Mouse (Mus musculus): ENCODE results near the gene H2-M5. TPM values are rescaled to one million over a fixed set of nuclear protein-coding genes. Genes with fewer than 3 reads are reported as not detected.

Gene H2-M5
- polyA plus RNA-seq, 1 experiment: not detected

- H3K9me3 ChIP-seq (ENCODE audit: control insufficient read depth, low read length): no peaks in the 10 kb centered on the region
- H3K27me3 ChIP-seq (ENCODE audit: control insufficient read depth): peaks cover 27% of the 10 kb centered on the region
- TF ChIP-seq GATA1 (IDR thresholded peaks at IDR 0.05; ENCODE audit: low read length): no peak
- TF ChIP-seq TAL1 (IDR thresholded peaks at IDR 0.05; ENCODE audit: low read length): no peak
- H3K36me3 ChIP-seq (ENCODE audit: control insufficient read depth): no peaks in the 10 kb centered on the region
- no peaks in the 10 kb centered on the region for H3K4me1 ChIP-seq (ENCODE audit: control insufficient read depth)
- H3K4me3 ChIP-seq (replicated peaks): no peak overlapping the region
These were observed 7.5 kb downstream of the H2-M5 start for GRCm38 (mm10) chr17:36981845-36982244.

- H3K9me3 ChIP-seq (ENCODE audit: control insufficient read depth, low read length): no peaks in the 10 kb centered on the region
- H3K36me3 ChIP-seq (ENCODE audit: control insufficient read depth): no peaks in the 10 kb centered on the region
- peaks cover 24% of the 10 kb centered on the region for H3K27me3 ChIP-seq (ENCODE audit: control insufficient read depth)
- no peaks in the 10 kb centered on the region for H3K4me1 ChIP-seq (ENCODE audit: control insufficient read depth)
- no peak within 1 kb of the TSS for H3K4me3 ChIP-seq (replicated peaks)
- TF ChIP-seq TAL1 (IDR thresholded peaks at IDR 0.05; ENCODE audit: low read length) (no peak), GATA1 (IDR thresholded peaks at IDR 0.05; ENCODE audit: low read length) (no peak)
These were observed 8.0 kb downstream of the H2-M5 start, which contains the start of gene 2410137M14Rik for GRCm38 (mm10) chr17:36981221-36981813. 2410137M14Rik (minus strand) TSS chr17:36981237.

GRCm38 (mm10) chr17:36973271-36973787, 16.0 kb downstream of the H2-M5 start:
- H3K4me1 ChIP-seq (ENCODE audit: control insufficient read depth): no peaks in the 10 kb centered on the region

GRCm38 (mm10) chr17:36972791-36973190, 16.5 kb downstream of the H2-M5 start:
- H3K36me3 ChIP-seq (ENCODE audit: control insufficient read depth): no peaks in the 10 kb centered on the region
- no peak overlapping the region for H3K4me3 ChIP-seq (replicated peaks)
- H3K27me3 ChIP-seq (ENCODE audit: control insufficient read depth): no peaks in the 10 kb centered on the region
- H3K9me3 ChIP-seq (ENCODE audit: control insufficient read depth, low read length): no peaks in the 10 kb centered on the region
- no peaks in the 10 kb centered on the region for H3K4me1 ChIP-seq (ENCODE audit: control insufficient read depth)
- TF ChIP-seq TAL1 (IDR thresholded peaks at IDR 0.05; ENCODE audit: low read length) (no peak), GATA1 (IDR thresholded peaks at IDR 0.05; ENCODE audit: low read length) (no peak)

More at GRCm38 (mm10) chr17:36973271-36973787, 16.0 kb downstream of the H2-M5 start:
- H3K36me3 ChIP-seq (ENCODE audit: control insufficient read depth): no peaks in the 10 kb centered on the region
- H3K4me3 ChIP-seq (replicated peaks): no peak overlapping the region
- no peaks in the 10 kb centered on the region for H3K27me3 ChIP-seq (ENCODE audit: control insufficient read depth)
- TF ChIP-seq TAL1 (IDR thresholded peaks at IDR 0.05; ENCODE audit: low read length) (no peak), GATA1 (IDR thresholded peaks at IDR 0.05; ENCODE audit: low read length) (no peak)
- no peaks in the 10 kb centered on the region for H3K9me3 ChIP-seq (ENCODE audit: control insufficient read depth, low read length)

GRCm38 (mm10) chr17:36971172-36971850, 18.0 kb downstream of the H2-M5 start:
- H3K27me3 ChIP-seq (ENCODE audit: control insufficient read depth): no peaks in the 10 kb centered on the region
- no peak overlapping the region for H3K4me3 ChIP-seq (replicated peaks)
- no peaks in the 10 kb centered on the region for H3K4me1 ChIP-seq (ENCODE audit: control insufficient read depth)
- H3K36me3 ChIP-seq (ENCODE audit: control insufficient read depth): no peaks in the 10 kb centered on the region
- no peaks in the 10 kb centered on the region for H3K9me3 ChIP-seq (ENCODE audit: control insufficient read depth, low read length)
- TF ChIP-seq GATA1 (IDR thresholded peaks at IDR 0.05; ENCODE audit: low read length) (no peak), TAL1 (IDR thresholded peaks at IDR 0.05; ENCODE audit: low read length) (no peak)

- H3K4me3 ChIP-seq (replicated peaks): no peak overlapping the region
- no peak for TF ChIP-seq GATA1 (IDR thresholded peaks at IDR 0.05; ENCODE audit: low read length)
- TF ChIP-seq TAL1 (IDR thresholded peaks at IDR 0.05; ENCODE audit: low read length): no peak
- H3K27me3 ChIP-seq (ENCODE audit: control insufficient read depth): no peaks in the 10 kb centered on the region
- H3K36me3 ChIP-seq (ENCODE audit: control insufficient read depth): no peaks in the 10 kb centered on the region
- H3K4me1 ChIP-seq (ENCODE audit: control insufficient read depth): no peaks in the 10 kb centered on the region
- H3K9me3 ChIP-seq (ENCODE audit: control insufficient read depth, low read length): no peaks in the 10 kb centered on the region
These were observed 18.9 kb downstream of the H2-M5 start for GRCm38 (mm10) chr17:36970316-36970890.

GRCm38 (mm10) chr17:36966875-36967274, 22.5 kb downstream of the H2-M5 start:
- H3K9me3 ChIP-seq (ENCODE audit: control insufficient read depth, low read length): no peaks in the 10 kb centered on the region
- H3K27me3 ChIP-seq (ENCODE audit: control insufficient read depth): no peaks in the 10 kb centered on the region
- no peaks in the 10 kb centered on the region for H3K36me3 ChIP-seq (ENCODE audit: control insufficient read depth)
- no peak for TF ChIP-seq TAL1 (IDR thresholded peaks at IDR 0.05; ENCODE audit: low read length)
- TF ChIP-seq GATA1 (IDR thresholded peaks at IDR 0.05; ENCODE audit: low read length): no peak
- H3K4me1 ChIP-seq (ENCODE audit: control insufficient read depth): no peaks in the 10 kb centered on the region
- H3K4me3 ChIP-seq (replicated peaks): no peak overlapping the region

GRCm38 (mm10) chr17:36961125-36961524, 28.2 kb downstream of the H2-M5 start:
- no peak overlapping the region for H3K4me3 ChIP-seq (replicated peaks)
- H3K4me1 ChIP-seq (ENCODE audit: control insufficient read depth): peaks cover 24% of the 10 kb centered on the region
- TF ChIP-seq GATA1 (IDR thresholded peaks at IDR 0.05; ENCODE audit: low read length) (no peak), TAL1 (IDR thresholded peaks at IDR 0.05; ENCODE audit: low read length) (no peak)
- no peaks in the 10 kb centered on the region for H3K27me3 ChIP-seq (ENCODE audit: control insufficient read depth)
- H3K36me3 ChIP-seq (ENCODE audit: control insufficient read depth): peaks cover 5% of the 10 kb centered on the region
- no peaks in the 10 kb centered on the region for H3K9me3 ChIP-seq (ENCODE audit: control insufficient read depth, low read length)

GRCm38 (mm10) chr17:36958884-36959283, 30.5 kb downstream of the H2-M5 start:
- H3K4me3 ChIP-seq (replicated peaks): peak overlapping the region; percentile 76
- TF ChIP-seq GATA1 (IDR thresholded peaks at IDR 0.05; ENCODE audit: low read length): no peak
- no peak for TF ChIP-seq TAL1 (IDR thresholded peaks at IDR 0.05; ENCODE audit: low read length)

More at GRCm38 (mm10) chr17:36958884-36959283, 30.5 kb downstream of the H2-M5 start:
- Histone ChIP-seq H3K4me1 (ENCODE audit: control insufficient read depth) (peaks cover 24% of the 10 kb centered on the region), H3K36me3 (ENCODE audit: control insufficient read depth) (peaks cover 11% of the 10 kb centered on the region), H3K27me3 (ENCODE audit: control insufficient read depth) (no peaks in the 10 kb centered on the region), H3K9me3 (ENCODE audit: control insufficient read depth, low read length) (no peaks in the 10 kb centered on the region)
